Mouse (Mus musculus) spleen, adult 18-20 months (tissue): ENCODE measurements at regions not wholly inside any gene's neighbourhood (a gene's known extent, or its start where the extent isn't known, plus 50 kb on each side); places are given as distances from the start of the nearest gene placed in this dataset.

Experiments
- DNase-seq, 2 experiments: peaks; one replicate each; pipeline ENCODE4 v3.0.0; 2022; ENCODE audit warnings: mixed read lengths in 2 of 2

DNA sequence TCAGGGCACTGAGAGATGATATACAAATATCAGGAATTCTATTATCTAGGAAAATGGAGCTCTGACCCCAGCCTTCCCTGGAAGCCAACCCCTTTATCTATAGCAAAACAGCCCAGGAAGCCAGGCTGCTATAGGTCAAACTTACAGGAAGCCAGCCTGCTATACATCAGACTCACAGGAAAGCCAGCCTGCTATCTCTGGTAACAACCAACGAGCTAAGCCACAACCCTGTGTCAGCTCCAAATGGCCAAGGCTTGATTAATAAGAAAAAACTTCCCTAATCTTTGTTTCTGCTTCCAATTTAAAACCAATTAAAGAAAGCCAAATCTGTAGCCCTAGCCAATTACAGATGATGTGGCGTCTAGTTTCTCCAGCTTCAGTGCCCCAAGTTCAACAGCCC, 114.4 kb upstream of the Tab2 start:
- DNase-seq = no peak

DNA sequence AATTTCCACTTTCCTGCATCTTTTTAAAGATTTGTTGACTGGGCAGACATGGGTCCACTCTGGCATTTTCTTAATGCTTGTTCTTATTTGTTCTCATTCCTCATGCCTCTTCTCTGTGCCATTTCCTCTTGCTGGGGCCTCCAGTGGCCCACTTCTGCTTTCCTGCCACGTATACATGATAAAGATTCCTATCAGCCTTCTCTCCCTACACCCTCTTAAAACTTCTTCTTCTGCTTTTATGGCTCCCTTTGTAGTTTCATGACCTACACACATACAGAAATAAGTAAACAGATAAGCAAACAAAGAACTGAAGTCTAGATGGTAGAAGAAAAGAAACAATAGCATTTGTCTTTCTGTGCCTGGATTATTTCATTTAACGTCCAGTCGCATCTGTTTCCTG, 110.9 kb upstream of the Tab2 start:
- DNase-seq = no peak

DNA sequence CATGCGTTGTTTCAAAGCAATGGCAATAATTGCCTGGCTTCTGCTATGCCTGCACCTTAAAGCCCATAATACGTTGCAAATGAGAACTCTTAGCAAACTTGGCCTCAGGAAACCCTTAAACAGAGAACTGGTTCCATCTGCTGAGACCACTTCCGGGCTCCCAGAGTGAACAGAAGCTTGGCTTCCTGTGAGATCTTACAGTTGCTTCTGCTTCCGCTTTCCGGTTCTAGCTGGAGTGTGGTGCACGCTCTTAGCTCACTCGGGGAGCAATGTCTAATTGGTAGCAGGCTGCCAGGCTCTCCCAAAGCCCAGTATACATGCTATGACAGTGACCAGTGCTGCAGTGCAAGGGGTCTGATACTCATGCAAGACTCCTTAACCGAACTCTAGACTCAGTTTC, 109.7 kb upstream of the Tab2 start:
- peak; percentile 23 to 39 for DNase-seq

DNA sequence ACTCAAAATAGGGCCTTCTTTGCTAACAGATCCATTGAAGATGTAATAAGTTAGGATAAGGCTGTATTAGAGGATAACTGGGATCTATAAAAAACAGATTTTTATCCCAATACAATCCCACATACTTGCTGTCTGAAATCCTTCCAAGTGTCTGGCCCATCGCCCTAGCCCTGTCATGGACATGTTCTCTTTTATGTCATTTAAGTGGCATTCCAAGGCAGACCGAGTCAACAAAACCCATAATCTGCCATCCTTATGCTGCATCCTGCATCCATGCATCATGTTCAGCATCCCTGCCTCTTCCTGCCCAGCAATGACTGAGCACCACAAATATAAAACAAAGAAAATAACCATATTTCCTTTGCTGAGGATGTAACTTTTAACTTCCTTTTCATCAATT, 108.3 kb upstream of the Tab2 start:
- no peak for DNase-seq

DNA sequence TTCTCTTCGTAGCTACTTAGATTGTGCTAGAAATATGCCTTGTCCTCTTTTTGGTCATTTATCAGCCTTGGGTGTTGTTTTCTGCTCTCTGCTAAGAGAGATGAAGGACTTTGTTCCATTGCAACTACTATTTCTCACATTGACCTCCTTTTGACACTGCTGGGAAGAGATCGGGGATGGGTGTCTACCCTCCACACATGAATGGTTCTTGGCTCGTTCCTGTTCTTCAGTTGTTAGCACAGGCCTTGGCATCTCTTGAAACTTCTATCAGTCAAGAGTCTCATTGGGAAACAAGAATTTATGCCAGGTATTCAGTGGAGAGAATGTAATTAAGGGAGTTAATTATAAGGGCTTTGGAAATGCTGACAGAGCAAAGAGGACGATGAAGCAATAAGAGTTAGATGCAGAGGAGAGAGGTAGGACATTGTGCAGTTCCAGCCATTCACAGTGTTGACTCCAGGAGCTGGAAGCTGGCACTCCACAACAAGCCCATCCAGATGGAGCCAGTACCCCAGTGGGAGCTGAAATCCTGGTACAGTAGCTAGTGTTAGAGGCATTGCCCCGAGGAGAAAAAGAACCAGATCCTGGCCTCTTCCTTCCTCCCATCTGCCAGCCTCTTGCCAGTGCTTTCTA, 107.5 kb upstream of the Tab2 start:
- no peak for DNase-seq

GRCm38 (mm10) chr10:8060987-8061386, 105.0 kb upstream of the Tab2 start:
- no peak for DNase-seq

- DNase-seq = no peak
Observed at GRCm38 (mm10) chr10:8059769-8060168, 103.7 kb upstream of the Tab2 start.

DNA sequence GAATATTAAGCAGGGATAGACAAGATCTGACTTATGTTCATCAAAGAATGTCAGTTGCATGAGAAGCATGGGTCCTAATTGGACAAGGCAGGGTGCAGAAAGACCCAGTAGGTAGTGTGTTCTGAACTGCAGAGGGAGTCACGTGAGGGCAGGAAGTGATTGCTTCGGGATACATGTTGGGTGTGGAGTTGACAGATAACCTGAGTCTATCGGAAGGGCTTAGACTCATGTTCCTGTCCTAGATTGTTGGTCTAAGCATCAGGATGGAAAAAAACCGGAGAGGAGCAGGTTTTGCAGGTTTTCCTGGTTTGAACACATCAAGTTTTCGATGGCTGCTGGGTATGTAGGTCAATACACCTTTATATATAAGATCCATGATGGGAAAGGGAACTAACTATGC, 101.8 kb upstream of the Tab2 start:
- DNase-seq = no peak

GRCm38 (mm10) chr10:8055293-8055692, 99.3 kb upstream of the Tab2 start:
- DNase-seq = no peak

- no peak for DNase-seq
Observed at GRCm38 (mm10) chr10:8043416-8044163, 87.6 kb upstream of the Tab2 start.

GRCm38 (mm10) chr10:8042306-8042705, 86.3 kb upstream of the Tab2 start:
- no peak for DNase-seq

GRCm38 (mm10) chr10:8041790-8042189, 85.8 kb upstream of the Tab2 start:
- no peak for DNase-seq

- DNase-seq = no peak
Observed at GRCm38 (mm10) chr10:8037986-8038631, 82.1 kb upstream of the Tab2 start.

DNA sequence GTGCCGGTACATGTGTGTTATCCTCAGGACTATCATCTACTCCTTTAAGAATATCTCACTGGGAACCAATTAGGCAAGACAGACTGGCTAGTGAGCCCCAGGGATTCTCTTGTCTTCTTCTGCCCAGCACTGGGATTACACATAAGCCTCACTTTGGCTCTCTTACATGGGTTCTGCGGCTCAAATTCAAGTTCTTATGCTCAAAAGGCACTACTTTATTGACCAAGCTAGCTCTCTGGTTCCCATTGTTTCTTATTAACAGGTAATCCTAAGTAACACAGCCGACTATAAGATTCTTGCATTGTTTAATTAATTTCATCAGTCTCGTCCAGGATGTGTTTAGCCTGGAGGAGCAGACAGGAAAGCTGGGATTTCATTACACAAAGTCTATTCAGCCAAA, 80.3 kb upstream of the Tab2 start:
- DNase-seq = no peak

- DNase-seq = no peak
Observed at GRCm38 (mm10) chr10:8035310-8035709, 79.3 kb upstream of the Tab2 start.

- DNase-seq = no peak
Observed at GRCm38 (mm10) chr10:8032203-8032602, 76.2 kb upstream of the Tab2 start.

GRCm38 (mm10) chr10:8028840-8029239, 72.8 kb upstream of the Tab2 start:
- DNase-seq = no peak

- no peak for DNase-seq
Observed at GRCm38 (mm10) chr10:8027023-8027422, 71.0 kb upstream of the Tab2 start.

- DNase-seq = no peak
Observed at GRCm38 (mm10) chr10:8023741-8024140, 67.7 kb upstream of the Tab2 start.

- no peak for DNase-seq
Observed at GRCm38 (mm10) chr10:8021971-8022370, 65.9 kb upstream of the Tab2 start.

GRCm38 (mm10) chr10:8020916-8021705, 65.1 kb upstream of the Tab2 start:
- no peak for DNase-seq

- DNase-seq = no peak
Observed at GRCm38 (mm10) chr10:8020113-8020512, 64.1 kb upstream of the Tab2 start.
